Mouse (Mus musculus): ENCODE results near the gene Ccdc184. TPM values are rescaled to one million over a fixed set of nuclear protein-coding genes. Genes with fewer than 3 reads are reported as not detected.

The Ccdc184 gene
- total RNA-seq, 2 experiments from 2014 or later: 43.7 to 49.0 TPM

GRCm38 (mm10) chr15:98181856-98182570, 15.1 kb downstream of the Ccdc184 start:
- DNase-seq (ENCODE audit: extremely low spot score in 1 of 2, low spot score in 2 of 2): no peak
- intact Hi-C loops (cut with DNase I): loop anchor here (2.0 to 10.0 kb wide), 3 partner anchors 207 to 323 kb away; no protein-coding TSS in a partner anchor

- no peak for DNase-seq (ENCODE audit: extremely low spot score in 1 of 2, low spot score in 2 of 2)
- intact Hi-C loops (cut with DNase I): loop anchor here (5.0 to 10.0 kb wide), 2 partner anchors 223 to 320 kb away; no protein-coding TSS in a partner anchor
Measured at GRCm38 (mm10) chr15:98184456-98184855, 17.5 kb downstream of the Ccdc184 start.

GRCm38 (mm10) chr15:98195442-98195841, 28.5 kb downstream of the Ccdc184 start, which contains the start of gene Olfr288:
Gene Olfr288, minus strand, starts transcription at chr15:98195542.
- no peak for DNase-seq (ENCODE audit: extremely low spot score in 1 of 2, low spot score in 2 of 2)
- intact Hi-C loops (cut with DNase I): no loop called here

DNA sequence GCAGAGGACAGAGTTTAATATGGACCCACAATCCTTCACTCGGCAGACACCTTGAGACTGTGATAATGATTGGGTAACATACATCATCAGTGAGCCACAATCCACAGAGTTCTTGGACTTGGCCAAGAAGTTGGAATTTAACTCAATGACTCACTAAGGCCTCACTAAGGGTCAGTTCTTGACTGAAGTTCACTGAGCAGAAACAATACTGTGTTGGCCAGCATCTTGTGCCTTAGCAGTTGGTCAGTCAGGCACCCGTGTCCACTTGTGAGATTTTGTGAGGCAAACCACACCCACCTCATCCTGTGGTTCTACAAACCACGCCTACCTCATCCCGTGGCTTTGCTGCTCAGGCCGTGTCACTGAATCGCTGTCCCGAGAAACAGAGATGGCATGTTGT, 42.7 kb downstream of the Ccdc184 start:
- DNase-seq (ENCODE audit: extremely low spot score in 1 of 2, low spot score in 2 of 2): no peak
- intact Hi-C loops (cut with DNase I): no loop called here

DNA sequence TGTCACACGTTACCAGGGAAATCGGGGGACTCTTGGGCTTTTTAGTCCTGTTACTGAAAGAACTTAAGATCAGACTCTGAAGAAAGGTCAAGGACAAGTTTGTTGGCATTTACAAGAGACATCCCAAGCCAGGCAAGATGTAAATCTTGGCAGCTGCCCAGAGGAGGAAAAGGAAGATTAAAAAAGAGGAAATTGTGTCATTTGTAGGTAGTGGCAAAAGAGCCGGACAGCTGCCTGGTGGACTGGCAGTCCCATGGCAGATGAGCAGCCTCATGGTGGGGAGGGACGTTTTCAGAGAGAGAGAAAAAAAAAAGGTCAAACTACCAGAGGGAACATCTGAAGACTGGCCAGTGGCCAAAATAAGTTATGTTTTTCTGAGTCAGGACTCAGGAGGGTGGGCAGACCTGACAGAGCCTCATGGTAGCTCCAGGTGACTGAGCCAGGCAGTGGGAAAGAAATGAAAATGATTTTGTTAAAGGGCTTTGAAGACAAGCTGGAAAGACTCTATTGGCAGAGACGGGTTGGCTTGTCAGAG, 46.4 kb downstream of the Ccdc184 start:
- intact Hi-C loops (cut with DNase I): no loop called here
- DNase-seq (ENCODE audit: extremely low spot score in 1 of 2, low spot score in 2 of 2): no peak

DNA sequence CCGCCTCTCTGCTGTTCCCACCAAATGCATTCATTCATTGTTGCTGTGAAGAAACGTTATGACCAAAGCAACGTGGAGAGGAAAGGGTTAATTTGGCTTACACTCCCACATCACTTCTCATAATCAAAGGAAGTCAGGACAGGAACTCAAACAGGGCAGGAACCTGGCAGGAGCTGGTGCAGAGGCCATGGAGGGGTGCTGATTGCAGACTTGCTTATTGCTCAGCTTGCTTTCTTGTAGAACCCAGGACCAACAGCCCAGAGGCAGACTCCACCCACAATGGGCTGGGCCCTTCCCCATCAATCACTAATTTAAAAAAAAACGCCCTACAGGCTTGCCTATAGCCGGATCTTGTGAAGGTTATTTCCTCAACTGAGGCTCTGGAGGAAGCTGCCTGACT, 47.2 kb downstream of the Ccdc184 start:
- peak in 1 of 2 experiments; percentile 22 for DNase-seq (ENCODE audit: extremely low spot score in 1 of 2, low spot score in 2 of 2)
- intact Hi-C loops (cut with DNase I): no loop called here

Other genes with a start within 250 kb of the Ccdc184 start
- 10 to 100 TPM; 13.0 to 17.2 TPM for gene Tmem106c, start 203.0 kb upstream of the Ccdc184 start, total RNA-seq (2021)
- gene Col2a1, start 162.5 kb upstream of the Ccdc184 start, total RNA-seq (2021): 1 to 10 TPM in 1 of 2 experiments, under 1 TPM in 1; 0.63 to 1.1 TPM
- gene Pfkm, start 74.6 kb upstream of the Ccdc184 start, total RNA-seq (2021): 100 to 1,000 TPM; 267 to 286 TPM
- 10 to 100 TPM; 13.6 to 14.1 TPM for gene Senp1, start 73.4 kb upstream of the Ccdc184 start, total RNA-seq (2021)
- gene Asb8, start 1.5 kb upstream of the Ccdc184 start, total RNA-seq (2021): 10 to 100 TPM; 36.2 to 41.8 TPM
- gene Olfr288, start 28.4 kb downstream of the Ccdc184 start, total RNA-seq (2021): not detected
- gene Gm44579, start 53.8 kb downstream of the Ccdc184 start, total RNA-seq (2021): not detected
- gene Olfr287, start 53.9 kb downstream of the Ccdc184 start, total RNA-seq (2021): 1 to 10 TPM in 1 of 2 experiments, not detected in 1; 1.6 TPM
- not detected for gene Olfr286, start 67.3 kb downstream of the Ccdc184 start, total RNA-seq (2021)
- not detected for gene H1fnt, start 90.1 kb downstream of the Ccdc184 start, total RNA-seq (2021)
- gene Zfp641, start 129.0 kb downstream of the Ccdc184 start, total RNA-seq (2021): 1 to 10 TPM; 8.7 to 8.9 TPM
- not detected for gene Olfr285, start 150.2 kb downstream of the Ccdc184 start, total RNA-seq (2021)
- gene Olfr284, start 173.8 kb downstream of the Ccdc184 start, total RNA-seq (2021): not detected
- gene Olfr283, start 213.8 kb downstream of the Ccdc184 start, total RNA-seq (2021): not detected

All from left cerebral cortex, postnatal 10 days (tissue).